7 mouse cellular contexts compared by ENCODE assay signal in the genomic region with DNA sequence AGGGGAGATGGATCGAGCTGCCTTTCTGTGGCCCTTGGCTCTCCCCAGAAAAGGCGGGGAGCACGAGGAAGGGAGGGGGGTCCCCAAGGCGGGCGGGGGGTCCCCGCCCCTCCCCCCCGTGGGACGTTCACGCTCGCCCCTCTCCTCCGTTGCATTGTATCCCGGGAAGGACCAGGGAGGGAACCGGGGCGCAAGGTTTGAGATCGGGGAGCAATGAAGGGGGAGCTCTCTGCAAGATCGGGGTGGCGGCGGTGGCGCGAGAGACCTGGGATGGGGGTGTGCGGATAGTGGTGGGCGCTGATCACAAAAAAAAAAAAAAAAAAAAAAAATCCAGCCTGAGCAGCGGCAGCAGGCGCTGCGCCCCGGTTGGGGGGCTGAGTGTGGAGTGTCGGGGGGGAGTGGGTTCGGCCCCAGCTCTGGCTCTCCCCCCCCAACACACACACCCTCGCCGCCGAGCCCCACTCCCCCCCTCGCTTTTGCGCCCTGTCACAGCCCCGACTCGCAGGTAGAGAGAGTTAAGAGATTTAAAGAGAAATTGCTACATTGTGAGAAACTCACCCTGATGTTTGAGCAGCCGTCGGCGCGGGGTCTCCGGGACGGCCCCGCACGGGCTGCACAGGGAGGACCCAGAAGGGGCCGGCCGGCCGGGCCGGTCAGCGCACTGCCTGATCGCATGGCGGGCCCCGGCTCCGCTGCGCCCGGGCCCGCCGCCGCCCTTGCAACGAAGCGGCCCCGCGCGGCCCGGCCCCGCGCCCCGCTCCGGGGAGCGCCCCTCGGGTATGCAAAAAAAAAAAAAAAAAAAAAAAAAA. TPM values are rescaled to one million over a fixed set of nuclear protein-coding genes. Genes with fewer than 3 reads are reported as not detected.
DNase-seq lines count a peak whose midpoint lies in the region; ATAC-seq lines count a peak whose summit lies in the region.

TSS of gene Bicra (minus strand) at position 584 of the 809 bp plus-strand sequence.

- WGBS in limb, embryonic 12.5 days, result under 1% methylated on average over 51 of the region's 69 CpGs
- 1% methylated on average over 47 of the region's 69 CpGs for WGBS in midbrain, embryonic 15.5 days

- H3K27ac ChIP-seq in limb, embryonic 12.5 days, result peak within 1 kb of the TSS; percentile 99
- H3K27ac ChIP-seq in midbrain, embryonic 15.5 days, result peak within 1 kb of the TSS; percentile 99

- H3K4me2 ChIP-seq in limb, embryonic 12.5 days, result peak within 1 kb of the TSS; percentile 86
- H3K4me2 ChIP-seq in midbrain, embryonic 15.5 days, result peak within 1 kb of the TSS; percentile 85

- H3K9me3 ChIP-seq in limb, embryonic 12.5 days, result no peaks in the 10 kb centered on the region
- no peaks in the 10 kb centered on the region for H3K9me3 ChIP-seq in midbrain, embryonic 15.5 days

- H3K27me3 ChIP-seq in limb, embryonic 12.5 days, result no peaks in the 10 kb centered on the region
- H3K27me3 ChIP-seq in midbrain, embryonic 15.5 days (replicated peaks), result no peaks in the 10 kb centered on the region

- DNase-seq in adrenal gland, adult 18-20 months (ENCODE audit: low spot score in 2 of 2), result peak; percentile 77 to 84
- peak; percentile 86 for DNase-seq in embryo, embryonic 10.5 days (ENCODE audit: low spot score)
- peak; percentile 87 for DNase-seq in kidney, adult 18-20 months
- peak; percentile 82 to 92 for DNase-seq in spleen, postnatal 10 days (ENCODE audit: low spot score in 2 of 2)

- peak within 1 kb of the TSS; percentile 68 for H3K4me3 ChIP-seq in limb, embryonic 12.5 days (replicated peaks)
- peak within 1 kb of the TSS; percentile 81 for H3K4me3 ChIP-seq in midbrain, embryonic 15.5 days

- 0 out of 2 replicates have a peak, but pooled peaks have one; percentile 5 for ATAC-seq in granulocyte monocyte progenitor cell, adult 5-6 weeks (replicated peaks; ENCODE audit: poor library complexity, severe bottlenecking)
- peak; percentile 53 for ATAC-seq in limb, embryonic 12.5 days (ENCODE audit: insufficient number of reproducible peaks, insufficient read depth, low FRiP score, low TSS enrichment, low read depth)
- ATAC-seq in midbrain, embryonic 15.5 days (replicated peaks), result peak; percentile 80

- H3K9ac ChIP-seq in limb, embryonic 12.5 days (replicated peaks), result peak within 1 kb of the TSS; percentile 96
- peak within 1 kb of the TSS; percentile 99 for H3K9ac ChIP-seq in midbrain, embryonic 15.5 days

- H3K4me1 ChIP-seq in limb, embryonic 12.5 days (replicated peaks), result peaks cover 55% of the 10 kb centered on the region
- peaks cover 66% of the 10 kb centered on the region for H3K4me1 ChIP-seq in midbrain, embryonic 15.5 days

- no peaks in the 10 kb centered on the region for H3K36me3 ChIP-seq in limb, embryonic 12.5 days
- no peaks in the 10 kb centered on the region for H3K36me3 ChIP-seq in midbrain, embryonic 15.5 days (replicated peaks)

RNA-seq across cellular contexts. Expression of gene Bicra, which starts in this region (rescaled TPM):
- 1 to 10 TPM; 8.4 to 8.6 TPM for total RNA-seq in adrenal gland, adult 18-20 months (2021)
- total RNA-seq in granulocyte monocyte progenitor cell, adult 5-6 weeks (2014; fragmentation: Nextera tagmentation), result 12.2 and 21.8 TPM in 2 replicates
- total RNA-seq in granulocyte monocyte progenitor cell, adult 5-6 weeks (2017), result 0.34 and 0.93 TPM in 2 replicates
- polyA plus RNA-seq in limb, embryonic 12.5 days (2016; fragmentation: Nextera tagmentation; extraction: Ambion mirVana), result 9.0 and 9.4 TPM in 2 replicates
- 9.2 TPM in 2 replicates for polyA plus RNA-seq in midbrain, embryonic 15.5 days (2015; fragmentation: Nextera tagmentation; extraction: Ambion mirVana)

Comparison
In these comparisons a context has a peak if more than half of its experiments do, and no peak if none do; other contexts are left out.
1. Peak in every context shown above with its lines: DNase-seq, ATAC-seq, H3K4me3 ChIP-seq and H3K27ac ChIP-seq.
2. ATAC-seq: peak in every context shown above with its lines; median percentile 80 in midbrain, embryonic 15.5 days; 53 in limb, embryonic 12.5 days; 5 in granulocyte monocyte progenitor cell, adult 5-6 weeks.